Mouse (Mus musculus) embryo, embryonic 10 days (tissue): ENCODE results near the gene Qk.

Source experiments
- DNase-seq: peaks from one replicate; pipeline ENCODE4 v3.0.0-alpha.2; 2015; ENCODE audit warnings: low spot score

The Qk gene

DNA sequence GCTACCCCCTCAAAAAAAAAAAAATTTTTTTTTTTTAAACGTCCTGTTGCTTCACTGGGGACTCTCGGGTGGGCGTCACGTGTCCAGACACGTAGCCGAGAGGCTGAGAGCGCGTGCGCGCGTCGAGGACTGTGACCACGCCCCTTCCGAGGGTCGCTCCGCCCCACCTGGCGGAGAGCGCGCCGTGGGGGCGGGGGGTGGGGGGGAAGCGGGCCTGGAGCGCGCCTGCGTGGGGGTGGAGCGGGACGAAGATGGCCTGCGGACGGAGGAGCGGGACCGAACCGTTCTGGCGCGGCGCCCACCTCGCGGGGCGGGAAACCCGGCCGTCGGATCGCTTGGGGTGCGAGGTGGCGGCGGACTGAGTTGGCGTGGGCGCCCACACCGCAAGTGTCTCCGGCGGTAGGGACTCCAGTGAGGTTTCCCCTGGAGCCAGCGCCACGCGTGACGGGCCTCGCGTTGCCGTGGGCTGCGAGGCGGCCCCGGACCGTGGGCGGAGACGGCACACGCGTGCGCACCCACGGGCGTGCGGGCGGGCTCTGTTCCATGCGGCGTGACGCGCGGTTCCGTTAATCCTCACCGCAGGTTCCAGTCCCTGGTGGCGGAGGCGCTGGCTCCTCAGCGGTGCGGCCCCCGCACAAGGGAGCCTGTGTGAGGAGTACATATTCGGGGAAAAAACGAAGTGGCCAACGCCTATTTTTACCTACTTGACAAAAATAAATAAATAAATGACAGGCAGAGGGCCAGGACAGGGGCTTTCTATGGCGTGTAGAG is at the start of gene Qk:
Qk (minus strand) TSS at position 170 of the 771 bp plus-strand sequence.
- DNase-seq = peak; percentile 97

DNA sequence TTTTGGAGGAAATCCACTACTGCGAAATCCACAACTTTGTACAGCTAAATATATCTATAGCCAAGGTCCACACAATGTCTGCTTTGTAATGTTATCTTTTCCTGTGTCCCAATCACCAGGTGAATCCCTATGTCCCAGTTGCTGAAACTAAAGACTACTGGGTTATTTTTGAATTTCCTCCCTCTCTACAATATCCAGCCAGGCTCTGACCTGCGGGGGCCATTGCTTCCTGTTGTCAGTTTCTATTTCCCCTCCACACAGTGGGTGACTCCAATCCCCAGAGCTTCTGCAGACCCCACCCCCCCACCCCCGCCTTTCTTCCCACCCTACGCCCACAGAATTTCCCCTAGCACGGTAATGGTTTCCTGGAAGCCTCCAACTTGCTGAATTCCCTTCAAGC is 47.4 kb upstream of the Qk start:
- DNase-seq = no peak

DNA sequence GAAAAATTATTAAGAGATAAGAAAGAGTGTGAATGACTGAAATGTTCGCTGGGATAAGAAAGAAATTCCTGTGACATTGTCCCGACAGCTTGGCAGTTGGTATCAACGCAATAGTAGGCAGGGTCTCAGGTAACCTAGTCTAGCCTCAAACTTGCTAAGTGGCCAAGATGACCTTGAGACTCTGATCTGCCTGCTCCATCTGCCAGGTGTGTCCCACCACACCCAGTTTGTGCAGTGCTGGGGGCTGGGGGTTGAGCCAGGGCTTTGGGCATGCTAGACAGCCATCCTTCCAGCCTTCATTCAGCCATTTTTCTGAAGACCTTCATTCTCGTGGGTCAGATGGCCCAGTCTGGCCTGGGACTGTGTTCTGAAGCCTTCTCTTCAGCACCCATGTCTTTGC is 46.9 kb upstream of the Qk start:
- no peak for DNase-seq

DNA sequence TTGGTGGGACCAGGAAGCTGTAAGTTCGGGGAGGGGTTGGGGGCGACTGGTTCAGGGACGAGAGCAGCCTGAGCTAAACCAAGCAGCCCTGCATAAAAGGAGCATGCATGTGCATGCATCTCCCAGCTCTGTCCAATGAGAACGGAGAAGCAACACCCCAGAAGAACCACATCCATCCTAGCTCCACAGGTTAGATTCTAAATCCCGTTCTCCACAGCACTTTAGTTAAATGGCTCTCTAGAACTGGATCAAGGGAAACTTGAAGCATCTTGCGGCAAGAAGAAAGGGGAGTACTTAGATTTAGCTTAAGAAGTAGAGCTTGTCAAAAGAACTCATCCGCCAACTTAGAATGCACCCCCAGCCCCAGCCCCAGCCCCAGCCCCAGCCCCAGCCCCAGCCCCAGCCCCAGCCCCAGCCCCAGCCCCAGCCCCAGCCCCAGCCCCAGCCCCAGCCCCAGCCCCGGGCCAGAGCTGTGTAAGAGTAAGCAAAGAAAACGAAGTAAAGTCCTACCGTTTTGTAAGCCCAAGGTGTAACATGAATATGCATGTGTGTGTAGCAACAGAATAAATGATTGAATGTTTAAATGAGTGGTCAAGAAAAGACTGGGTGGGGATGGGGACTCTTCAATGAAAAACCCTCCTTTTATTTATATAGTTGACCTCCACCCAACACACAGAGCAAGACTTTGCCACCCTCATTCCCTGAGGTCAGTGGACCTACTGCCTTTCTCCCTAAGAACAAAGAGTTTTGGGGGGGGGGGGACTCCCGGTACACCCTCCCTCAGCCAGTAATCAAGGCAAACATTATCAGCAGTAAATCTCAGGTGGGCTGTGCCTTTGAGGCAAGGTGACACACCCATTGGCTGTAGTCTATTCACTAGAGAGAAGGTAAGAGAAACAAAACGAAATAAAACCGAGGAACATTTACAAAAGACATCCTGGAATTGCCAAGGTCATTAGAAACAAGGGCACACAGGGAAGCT is 46.1 kb upstream of the Qk start:
- no peak for DNase-seq

DNA sequence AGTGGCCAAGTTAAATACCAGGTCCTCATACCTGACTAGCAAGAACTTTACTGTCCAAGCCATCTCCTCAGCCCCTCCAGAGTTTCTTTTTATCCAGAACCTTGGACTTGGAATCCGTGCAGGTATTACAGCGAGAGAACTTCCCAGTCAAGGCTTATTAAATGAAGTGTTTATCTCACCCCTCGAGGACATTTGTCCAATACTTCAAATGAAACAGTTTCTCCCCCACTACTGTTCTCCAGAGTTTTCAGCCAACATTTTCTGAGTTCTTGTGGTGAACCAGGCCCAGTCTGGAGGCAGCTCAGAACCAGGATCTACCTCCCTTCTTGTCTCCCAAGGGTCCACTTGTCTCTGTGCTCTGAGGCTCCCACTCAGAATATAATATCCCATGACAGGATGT is 43.5 kb upstream of the Qk start:
- DNase-seq = no peak

DNA sequence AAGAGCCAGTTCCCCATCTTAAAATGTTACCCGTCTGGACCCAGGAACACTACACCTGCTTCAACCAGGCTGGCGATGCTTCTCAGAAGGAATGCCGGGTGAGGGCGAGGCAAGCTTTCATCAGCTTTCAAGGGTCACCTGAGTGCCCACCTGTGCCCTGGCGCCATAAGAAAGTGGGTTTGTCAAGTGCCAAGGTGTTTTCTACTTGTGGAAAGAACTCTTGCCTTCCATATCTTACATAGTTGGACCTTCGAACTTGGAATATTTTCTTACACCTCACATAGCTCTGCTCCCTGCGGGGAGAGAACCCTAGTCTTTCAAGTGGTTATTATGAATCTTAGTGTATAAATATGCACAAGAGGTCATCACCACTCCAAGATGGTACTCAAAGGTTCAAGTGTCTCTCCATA is 42.2 kb upstream of the Qk start:
- DNase-seq = no peak

DNA sequence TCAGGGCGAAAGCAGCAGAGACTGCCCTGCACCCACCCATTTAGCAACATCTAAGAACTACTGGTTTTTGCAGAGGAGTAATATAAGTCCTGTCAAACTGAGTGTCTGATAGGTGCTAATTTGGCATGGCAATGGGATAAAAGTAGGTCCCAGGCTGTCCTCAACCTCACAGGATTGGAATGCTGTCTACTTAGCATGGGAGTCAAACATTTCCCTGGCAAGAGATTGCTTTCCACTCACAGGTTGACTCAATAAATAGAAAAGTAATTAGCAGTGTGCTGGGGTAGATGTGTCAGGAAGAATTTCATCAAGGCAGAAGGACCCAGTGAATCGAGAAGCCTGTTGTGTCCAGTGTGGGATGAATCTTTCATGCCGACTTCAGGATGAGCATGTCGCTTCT is 41.1 kb upstream of the Qk start:
- DNase-seq = no peak

DNA sequence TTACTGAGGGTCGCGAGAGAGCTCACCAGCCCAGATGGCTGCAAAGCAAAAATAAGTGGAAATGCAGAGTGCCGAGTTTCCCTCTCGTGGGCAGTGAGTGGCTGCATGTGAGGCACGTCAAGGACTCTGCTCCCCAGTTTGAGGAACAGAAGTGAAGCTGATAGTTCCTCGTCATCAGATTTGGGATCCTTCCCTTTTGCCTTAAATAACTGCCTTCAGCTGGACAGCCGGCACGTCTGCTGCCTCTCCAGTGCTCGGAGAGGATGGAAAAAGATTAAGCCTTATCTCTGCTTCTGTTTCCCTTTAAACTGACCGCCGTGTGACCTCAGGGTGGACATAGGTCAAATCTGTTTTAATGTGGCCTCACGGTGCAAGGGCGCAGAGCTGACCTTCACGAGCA is 39.8 kb upstream of the Qk start:
- DNase-seq = peak; percentile 51

DNA sequence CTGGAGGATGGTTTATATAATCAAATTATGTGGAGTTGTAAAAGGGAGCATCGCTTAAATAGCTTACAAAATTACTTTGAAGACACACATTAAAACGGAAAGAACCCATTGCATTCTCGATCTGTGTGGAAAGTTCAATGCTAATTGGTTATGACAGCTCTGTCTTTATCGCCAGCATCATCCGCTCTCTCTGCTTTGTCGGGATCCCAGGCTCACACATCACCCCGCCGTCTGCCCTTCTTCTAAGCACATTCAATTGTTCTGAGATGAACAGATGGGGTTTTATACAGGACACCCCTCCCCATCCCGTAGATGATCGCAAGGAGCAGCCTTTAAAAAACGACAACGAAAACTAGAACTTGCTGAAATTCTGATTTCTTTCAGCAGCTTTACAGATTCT is 37.7 kb upstream of the Qk start:
- peak; percentile 5 for DNase-seq

DNA sequence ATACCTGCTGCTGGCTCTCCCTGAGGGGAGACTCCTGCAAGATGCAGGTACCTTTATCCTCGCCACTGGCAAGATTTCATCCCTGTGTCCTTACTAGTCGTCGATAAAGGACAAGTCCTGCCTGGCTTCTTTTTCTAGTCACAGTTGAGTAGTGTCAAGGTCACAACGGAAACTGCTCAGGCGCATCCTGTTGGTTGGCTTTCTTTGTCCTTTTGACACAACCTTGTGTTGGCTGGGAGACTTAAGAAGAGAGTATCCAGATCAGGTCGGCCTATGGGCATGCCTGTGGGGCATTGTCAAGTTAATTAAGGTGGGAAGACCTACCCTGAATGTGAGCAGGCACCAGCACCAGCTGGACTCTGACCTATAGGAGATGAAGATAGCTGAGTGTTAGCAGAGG is 36.6 kb upstream of the Qk start:
- DNase-seq = peak; percentile 4

DNA sequence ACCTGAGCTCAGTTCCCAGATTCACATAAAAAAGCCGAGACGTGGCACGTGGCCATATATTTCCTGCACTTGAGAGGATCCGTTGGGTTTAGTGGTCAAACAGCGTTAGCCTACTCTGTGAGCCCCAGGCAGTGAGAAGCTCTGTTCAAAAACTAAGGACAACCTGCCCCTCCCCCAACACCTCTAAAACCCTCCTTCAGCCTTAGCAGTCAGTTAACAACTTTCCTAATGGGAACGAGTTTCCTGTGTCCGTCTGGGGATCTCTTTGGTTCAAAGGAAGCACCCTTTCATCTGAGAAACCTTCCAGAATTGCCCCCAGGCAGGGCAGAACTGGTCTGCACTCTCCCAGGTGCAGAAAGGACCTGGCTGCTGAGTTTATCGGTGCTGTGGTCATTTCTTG is 36.1 kb upstream of the Qk start:
- peak; percentile 33 for DNase-seq

DNA sequence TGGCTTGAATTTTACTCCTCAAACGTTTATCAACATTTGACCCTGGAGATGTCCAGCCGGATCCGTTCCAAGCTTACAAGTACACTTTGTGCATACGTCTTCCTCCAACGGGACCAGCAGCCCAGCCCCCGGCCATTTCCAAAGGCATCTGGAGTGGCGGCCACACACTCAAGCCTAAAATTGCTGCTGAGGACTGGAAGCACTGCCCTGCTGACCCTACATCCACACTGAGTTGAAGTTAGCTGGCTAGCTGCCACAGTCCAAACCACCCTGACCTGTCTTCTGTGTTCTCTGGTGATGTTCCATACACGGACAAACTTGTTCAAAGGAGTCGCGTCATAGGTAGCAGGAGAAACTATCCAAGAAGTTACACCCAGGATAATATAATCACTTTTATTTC is 18.6 kb upstream of the Qk start:
- peak; percentile 35 for DNase-seq

DNA sequence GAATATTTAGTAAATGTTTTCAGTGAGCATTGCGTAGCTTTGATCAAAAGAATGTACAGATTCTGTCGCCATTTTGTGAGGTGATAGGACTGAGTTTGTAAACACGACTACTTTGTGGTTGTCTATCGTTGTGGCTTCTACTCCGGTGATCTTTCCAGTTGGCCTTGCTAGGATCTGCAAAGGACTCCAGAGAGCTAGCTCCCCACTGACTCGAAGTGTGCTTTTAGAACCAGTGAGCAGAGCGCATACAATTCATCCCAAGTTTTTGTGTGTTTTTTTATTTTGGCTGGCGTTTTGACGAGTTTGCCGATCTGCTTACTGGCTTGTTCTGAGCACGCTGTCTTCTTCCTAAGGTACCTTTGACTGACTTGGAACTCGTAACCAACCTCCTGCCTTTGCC is 16.9 kb upstream of the Qk start:
- DNase-seq = no peak

DNA sequence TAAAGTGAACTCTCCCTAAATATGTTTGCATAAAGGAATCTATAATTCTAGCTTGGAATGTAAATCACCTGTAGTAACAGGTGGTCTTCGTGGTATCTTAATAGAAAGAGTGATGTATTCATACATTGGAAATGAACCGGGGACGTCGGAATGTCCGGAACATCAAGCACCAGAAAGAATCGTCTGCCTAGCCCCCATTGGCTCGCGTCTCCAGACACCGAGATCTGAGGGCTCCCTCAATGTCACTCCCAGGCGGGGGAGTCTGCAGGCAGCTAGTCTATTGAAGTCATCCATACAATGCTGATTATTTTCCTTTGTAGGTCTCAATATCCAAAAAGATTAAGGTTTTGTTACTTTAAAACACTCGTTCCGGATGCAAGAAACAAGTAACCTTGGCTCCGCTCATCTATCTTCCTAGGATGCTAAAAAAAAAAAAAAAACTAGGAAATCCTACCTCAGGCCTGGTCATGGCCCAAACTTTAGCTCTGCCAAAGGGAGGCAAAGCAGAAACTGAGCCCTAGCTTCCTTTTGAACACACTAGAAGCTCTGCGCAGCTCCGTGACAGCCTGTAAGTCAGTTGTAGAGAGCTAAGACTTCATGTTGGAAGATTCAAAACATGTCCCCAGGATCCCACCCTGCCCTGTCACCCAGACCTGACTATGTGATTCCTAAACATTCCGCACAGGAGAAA is 16.3 kb upstream of the Qk start:
- DNase-seq = peak; percentile 83

DNA sequence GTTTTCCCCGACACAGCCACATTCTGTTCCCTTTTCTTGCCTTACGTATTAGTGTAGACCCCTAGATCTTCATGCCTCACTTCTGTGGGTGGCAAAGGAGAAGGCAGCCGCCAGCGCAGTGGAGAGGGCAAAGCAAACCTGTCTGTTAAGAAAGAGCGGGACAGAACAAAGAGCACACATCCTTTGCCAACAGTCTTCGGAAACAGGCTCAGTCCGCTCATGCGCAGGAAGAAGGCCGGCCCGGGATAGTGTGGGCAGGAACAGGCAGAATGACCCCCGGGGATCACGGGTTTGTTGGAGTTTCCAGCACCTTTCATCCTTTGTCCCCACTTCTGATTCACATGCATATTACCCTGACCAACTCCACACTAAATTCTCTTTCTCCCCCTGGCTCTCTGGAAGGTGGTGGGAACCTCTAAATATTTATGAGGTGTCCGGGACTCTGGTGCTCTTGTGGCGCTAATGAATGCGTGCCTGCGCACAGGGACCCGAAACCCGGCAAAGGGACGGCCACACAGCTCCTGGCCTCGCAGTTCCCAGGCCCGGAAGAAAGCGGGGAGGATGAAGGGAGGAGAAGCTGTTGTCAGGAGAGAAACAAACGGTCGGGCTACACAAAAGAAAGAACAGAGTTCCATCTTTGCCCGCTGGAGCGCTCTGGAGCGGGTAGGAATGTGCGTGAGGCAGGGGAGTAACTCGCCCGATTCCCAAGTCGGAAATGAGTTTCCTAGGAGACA is 15.5 kb upstream of the Qk start:
- DNase-seq = peak; percentile 91

DNA sequence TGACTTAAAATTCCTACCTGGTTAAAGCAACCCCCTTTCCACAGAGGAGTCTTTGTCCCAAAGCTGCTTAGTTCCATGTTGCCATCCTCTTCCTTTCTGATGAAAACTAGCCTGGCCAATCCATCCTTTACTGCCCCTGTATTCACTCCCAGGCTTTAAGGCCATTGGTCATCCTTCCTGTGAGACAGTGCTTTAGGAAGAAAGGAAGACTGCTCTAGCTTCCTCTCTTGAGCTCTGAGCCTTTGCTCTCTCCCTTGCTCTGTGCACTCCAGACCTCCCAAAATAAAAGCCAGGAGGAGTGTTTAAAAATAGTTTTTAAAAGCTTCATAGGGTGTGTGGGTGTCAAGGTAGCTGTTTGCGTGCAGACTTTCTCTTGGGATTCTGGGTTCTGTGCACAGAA is 14.8 kb upstream of the Qk start:
- peak; percentile 33 for DNase-seq

DNA sequence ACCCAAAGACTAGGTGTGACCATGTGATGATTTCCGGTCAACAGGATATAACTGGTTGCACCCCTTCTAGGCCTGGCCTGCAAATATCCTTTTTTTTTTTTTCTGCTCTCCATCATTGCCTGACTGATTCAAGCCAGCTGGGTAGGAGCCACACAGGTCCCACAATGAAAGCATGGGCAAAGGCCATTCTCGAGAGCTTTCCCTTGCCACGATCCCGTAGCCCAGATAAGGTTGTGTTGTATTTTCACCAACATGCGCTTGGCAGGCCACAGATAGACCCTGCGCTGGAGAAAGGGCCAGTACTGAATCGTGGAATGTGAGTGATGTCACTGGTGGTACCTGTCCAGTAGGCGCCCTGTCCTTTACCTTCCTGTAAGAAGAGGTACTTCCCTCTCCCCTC is 13.7 kb upstream of the Qk start:
- DNase-seq = no peak

DNA sequence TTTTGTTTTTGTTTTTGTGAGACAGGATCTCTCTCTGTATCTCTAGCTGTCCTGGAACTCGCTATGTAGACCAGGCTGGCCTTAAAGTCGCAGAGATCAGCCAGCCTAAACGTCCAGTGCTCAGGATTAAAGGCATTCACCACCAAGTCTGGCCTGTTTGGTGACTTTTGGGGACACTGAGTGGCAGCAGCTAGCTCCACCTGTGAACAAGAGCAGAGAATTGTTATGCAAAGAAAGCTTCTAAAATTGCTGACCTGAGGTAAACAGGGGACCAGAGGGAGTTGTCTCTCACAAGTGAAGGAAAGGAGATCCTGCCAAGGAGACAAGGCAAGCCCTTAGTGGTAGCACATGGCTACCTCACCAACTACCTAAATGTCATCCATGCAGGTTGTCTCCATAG is 12.5 kb upstream of the Qk start:
- no peak for DNase-seq

DNA sequence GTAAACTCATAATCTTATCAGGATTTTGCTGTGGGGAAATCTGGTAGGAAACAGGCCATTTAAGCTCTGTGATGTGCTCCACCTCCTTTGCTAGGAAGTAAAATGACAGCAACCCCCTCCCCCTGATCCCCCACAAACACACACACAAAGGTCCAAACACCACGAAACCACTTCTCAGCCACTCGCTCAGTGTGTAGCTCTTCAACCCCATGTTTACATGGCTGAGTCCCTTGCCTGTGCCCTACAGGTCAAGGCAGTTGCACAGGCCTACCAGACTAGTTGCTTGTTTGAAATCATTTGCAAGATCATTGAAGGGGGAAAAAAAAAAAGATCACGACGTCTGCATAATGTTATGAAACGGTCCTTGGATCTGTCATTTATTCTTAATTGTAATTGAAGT is 9.8 kb upstream of the Qk start:
- no peak for DNase-seq

DNA sequence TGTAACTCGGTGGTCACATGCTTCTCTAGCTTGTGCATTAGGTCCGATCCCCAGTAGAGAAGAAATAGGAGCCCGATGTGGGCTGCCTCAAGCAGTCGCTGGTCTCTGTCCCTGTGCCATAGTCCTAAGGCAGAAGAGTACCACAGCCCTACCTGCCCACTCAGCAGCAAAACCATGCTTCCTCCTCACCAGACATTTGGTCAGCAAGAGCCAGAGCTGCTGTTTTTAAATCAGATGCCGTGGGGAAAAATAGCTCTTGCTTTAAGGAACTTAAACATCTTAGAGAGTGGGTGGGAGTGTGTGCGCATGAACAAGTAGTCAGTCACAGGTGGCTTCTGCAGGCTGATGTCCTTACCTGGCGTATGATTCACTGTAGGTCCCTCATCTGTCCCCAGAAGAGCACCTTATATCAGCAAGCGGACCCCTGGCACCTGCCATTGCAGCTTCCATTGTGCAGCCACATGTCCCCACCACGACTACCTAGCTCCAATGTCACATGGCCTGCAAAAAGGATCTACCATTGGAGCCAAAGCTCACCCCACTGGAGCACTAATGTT is 9.0 kb upstream of the Qk start:
- DNase-seq = no peak

DNA sequence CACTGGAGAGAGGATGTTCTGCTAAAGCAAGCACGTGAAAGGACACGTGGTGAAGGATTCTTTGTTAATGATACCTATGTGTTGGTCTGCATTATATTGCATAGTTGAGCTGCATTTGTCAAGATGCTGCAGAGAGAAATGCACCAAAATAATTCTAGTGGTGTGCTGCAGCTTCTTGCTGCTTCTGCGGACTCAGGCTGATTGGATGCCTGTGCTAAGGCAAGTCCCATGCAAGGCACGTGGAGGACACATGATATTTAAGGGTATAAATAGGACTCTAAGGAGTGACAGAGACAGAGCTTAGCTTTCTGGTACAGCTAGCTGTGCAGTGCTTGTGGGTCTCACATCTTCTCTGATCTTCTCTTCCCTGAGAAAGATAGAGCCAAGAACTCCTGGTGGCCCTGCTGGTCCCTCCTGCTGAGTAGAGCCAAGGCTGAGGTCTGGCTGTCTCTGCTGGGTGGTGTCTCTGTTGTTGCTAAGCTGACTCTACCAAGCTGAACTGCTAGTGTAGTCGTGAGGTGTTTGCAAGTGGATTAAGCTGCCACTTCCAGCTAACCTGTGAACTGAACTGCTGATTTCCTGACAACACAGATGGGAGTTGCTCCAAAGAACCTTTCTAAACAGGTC is 8.0 kb upstream of the Qk start:
- no peak for DNase-seq
